Mouse (Mus musculus): ENCODE results near the gene Dnase2a. TPM values are rescaled to one million over a fixed set of nuclear protein-coding genes. Genes with fewer than 3 reads are reported as not detected.

Gene Dnase2a
- polyA plus RNA-seq, 1 experiment from 2014 or later: 24.0 TPM

DNA sequence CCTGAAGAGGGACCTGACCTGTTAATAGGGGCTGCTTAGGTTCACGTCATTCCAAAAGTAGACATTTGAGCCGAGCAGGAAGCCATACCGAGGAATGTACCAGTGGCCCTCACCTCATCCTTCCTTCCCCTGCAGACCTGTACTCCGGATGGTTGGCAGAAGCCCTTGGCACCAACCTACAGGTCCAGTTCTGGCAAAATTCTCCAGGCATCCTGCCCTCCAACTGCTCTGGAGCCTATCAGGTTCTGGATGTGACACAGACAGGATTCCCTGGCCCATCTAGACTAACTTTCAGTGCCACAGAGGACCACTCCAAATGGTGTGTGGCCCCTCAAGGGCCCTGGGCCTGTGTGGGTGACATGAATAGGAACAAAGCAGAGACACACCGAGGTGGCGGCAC, 2.2 kb downstream of the Dnase2a start:
- Histone ChIP-seq H3K9ac (replicated peaks; ENCODE audit: low read depth) (no peak overlapping the region), H3K4me1 (ENCODE audit: insufficient read depth, low read depth, low read length) (no peaks in the 10 kb centered on the region; the same call in 1 of the 2 replicates), H3K9me3 (ENCODE audit: low read length) (no peaks in the 10 kb centered on the region), H3K27me3 (replicated peaks; ENCODE audit: insufficient read depth, low read length) (peaks cover 10% of the 10 kb centered on the region), H3K4me2 (replicated peaks; ENCODE audit: low read depth, low read length) (no peak overlapping the region), H3K4me3 (ENCODE audit: low read depth, low read length) (no peak overlapping the region), H3K36me3 (ENCODE audit: insufficient read depth, low read length) (no peaks in the 10 kb centered on the region), H3K27ac (ENCODE audit: low read length) (no peak overlapping the region)
- WGBS: 75% methylated on average over 6 of the region's 6 CpGs
- TF ChIP-seq EP300 (IDR thresholded peaks at IDR 0.05) (no peak), CTCF (IDR thresholded peaks at IDR 0.05) (no peak)
- no peak for DNase-seq (ENCODE audit: low spot score)
- ATAC-seq: no peak

GRCm38 (mm10) chr8:84911854-84912253, 3.5 kb downstream of the Dnase2a start:
- Histone ChIP-seq H3K27ac (ENCODE audit: low read length) (no peak overlapping the region), H3K4me3 (ENCODE audit: low read depth, low read length) (no peak overlapping the region), H3K27me3 (replicated peaks; ENCODE audit: insufficient read depth, low read length) (peaks cover 10% of the 10 kb centered on the region), H3K4me2 (replicated peaks; ENCODE audit: low read depth, low read length) (no peak overlapping the region), H3K4me1 (ENCODE audit: insufficient read depth, low read depth, low read length) (no peaks in the 10 kb centered on the region; the same call in 1 of the 2 replicates), H3K36me3 (ENCODE audit: insufficient read depth, low read length) (no peaks in the 10 kb centered on the region), H3K9ac (replicated peaks; ENCODE audit: low read depth) (no peak overlapping the region), H3K9me3 (ENCODE audit: low read length) (no peaks in the 10 kb centered on the region)
- 85% methylated on average over 9 of the region's 9 CpGs for WGBS
- ATAC-seq: no peak
- TF ChIP-seq CTCF (IDR thresholded peaks at IDR 0.05) (no peak), EP300 (IDR thresholded peaks at IDR 0.05) (no peak)
- no peak for DNase-seq (ENCODE audit: low spot score)

DNA sequence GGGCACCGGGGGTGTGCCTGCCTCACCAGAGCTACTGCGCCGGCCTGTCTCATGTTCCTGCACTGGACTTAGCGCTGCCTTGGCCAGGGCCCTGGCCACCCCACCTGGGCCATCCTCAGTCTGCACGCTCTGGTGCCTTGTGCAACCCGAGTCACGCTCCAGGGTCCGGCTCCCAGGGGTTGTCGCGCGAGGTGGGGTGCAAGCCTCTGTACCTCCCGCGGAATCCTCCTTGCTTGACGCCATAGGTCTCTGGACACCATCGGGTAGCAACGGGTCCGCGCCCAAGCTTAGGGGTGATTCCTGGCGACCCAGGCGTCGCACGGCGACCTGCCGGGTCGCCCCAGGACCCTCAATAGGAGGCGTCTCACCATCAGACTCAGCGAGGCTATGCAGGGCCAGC, 4.0 kb downstream of the Dnase2a start:
- Histone ChIP-seq H3K9ac (replicated peaks; ENCODE audit: low read depth) (no peak overlapping the region), H3K9me3 (ENCODE audit: low read length) (no peaks in the 10 kb centered on the region), H3K27me3 (replicated peaks; ENCODE audit: insufficient read depth, low read length) (peaks cover 10% of the 10 kb centered on the region), H3K36me3 (ENCODE audit: insufficient read depth, low read length) (no peaks in the 10 kb centered on the region), H3K4me3 (ENCODE audit: low read depth, low read length) (0 out of 2 replicates have a peak overlapping the region, but pooled peaks have one; percentile 40), H3K27ac (ENCODE audit: low read length) (no peak overlapping the region), H3K4me2 (replicated peaks; ENCODE audit: low read depth, low read length) (peak overlapping the region; percentile 53; the same call in 1 of the 2 replicates), H3K4me1 (ENCODE audit: insufficient read depth, low read depth, low read length) (no peaks in the 10 kb centered on the region; the same call in 1 of the 2 replicates)
- ATAC-seq (no peak), DNase-seq (ENCODE audit: low spot score) (no peak)
- no peak for TF ChIP-seq CTCF (IDR thresholded peaks at IDR 0.05)
- TF ChIP-seq EP300 (IDR thresholded peaks at IDR 0.05): no peak
- 25% methylated on average over 27 of the region's 27 CpGs for WGBS

- under 1% methylated on average over 55 of the region's 55 CpGs for WGBS
- no peak overlapping the region for H3K9ac ChIP-seq (replicated peaks; ENCODE audit: low read depth)
- peaks cover 14% of the 10 kb centered on the region for H3K27me3 ChIP-seq (replicated peaks; ENCODE audit: insufficient read depth, low read length)
- H3K9me3 ChIP-seq (ENCODE audit: low read length): no peaks in the 10 kb centered on the region
- peak; percentile 91 for DNase-seq (ENCODE audit: low spot score)
- no peaks in the 10 kb centered on the region; the same call in 1 of the 2 replicates for H3K4me1 ChIP-seq (ENCODE audit: insufficient read depth, low read depth, low read length)
- peak; percentile 59 for ATAC-seq
- H3K36me3 ChIP-seq (ENCODE audit: insufficient read depth, low read length): no peaks in the 10 kb centered on the region
- peak overlapping the region; percentile 40 for H3K4me3 ChIP-seq (ENCODE audit: low read depth, low read length)
- TF ChIP-seq EP300 (IDR thresholded peaks at IDR 0.05) (no peak), CTCF (IDR thresholded peaks at IDR 0.05) (0 out of 2 replicates have a peak, but pooled peaks have one; percentile 2)
- peak overlapping the region; percentile 53 for H3K4me2 ChIP-seq (replicated peaks; ENCODE audit: low read depth, low read length)
- H3K27ac ChIP-seq (ENCODE audit: low read length): 0 out of 2 replicates have a peak overlapping the region, but pooled peaks have one; percentile 32
Observed at GRCm38 (mm10) chr8:84912895-84913501, 4.6 kb downstream of the Dnase2a start.

DNA sequence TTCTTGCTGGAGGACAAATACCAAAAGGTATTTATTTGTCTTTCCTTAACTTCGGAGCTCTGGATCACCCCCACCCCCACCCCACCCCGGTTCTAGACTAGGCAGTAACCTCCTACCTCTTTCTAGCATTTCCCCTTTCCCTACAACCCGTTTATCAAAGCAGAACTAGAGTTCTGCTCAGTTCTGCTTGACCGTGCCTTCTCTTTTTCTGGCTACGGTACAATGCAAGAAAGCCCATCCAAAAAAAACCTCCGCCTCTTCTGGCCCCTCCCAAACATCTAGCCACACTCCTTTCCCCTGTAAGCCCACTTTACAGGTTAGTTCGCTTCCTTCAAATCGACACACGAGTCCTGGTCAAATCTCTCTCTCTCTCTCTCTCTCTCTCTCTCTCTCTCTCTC, 5.1 kb downstream of the Dnase2a start:
- no peak for DNase-seq (ENCODE audit: low spot score)
- TF ChIP-seq CTCF (IDR thresholded peaks at IDR 0.05) (no peak), EP300 (IDR thresholded peaks at IDR 0.05) (no peak)
- no peak for ATAC-seq
- Histone ChIP-seq H3K27me3 (replicated peaks; ENCODE audit: insufficient read depth, low read length) (peaks cover 14% of the 10 kb centered on the region), H3K36me3 (ENCODE audit: insufficient read depth, low read length) (no peaks in the 10 kb centered on the region), H3K27ac (ENCODE audit: low read length) (0 out of 2 replicates have a peak overlapping the region, but pooled peaks have one; percentile 32), H3K9ac (replicated peaks; ENCODE audit: low read depth) (no peak overlapping the region), H3K4me2 (replicated peaks; ENCODE audit: low read depth, low read length) (peak overlapping the region; percentile 53), H3K4me1 (ENCODE audit: insufficient read depth, low read depth, low read length) (no peaks in the 10 kb centered on the region; the same call in 1 of the 2 replicates), H3K4me3 (ENCODE audit: low read depth, low read length) (peak overlapping the region; percentile 40), H3K9me3 (ENCODE audit: low read length) (no peaks in the 10 kb centered on the region)
- 10% methylated on average over 9 of the region's 9 CpGs for WGBS

- no peak for ATAC-seq
- H3K36me3 ChIP-seq (ENCODE audit: insufficient read depth, low read length): no peaks in the 10 kb centered on the region
- no peak overlapping the region for H3K27ac ChIP-seq (ENCODE audit: low read length)
- H3K4me2 ChIP-seq (replicated peaks; ENCODE audit: low read depth, low read length): peak overlapping the region; percentile 53; the same call in 1 of the 2 replicates
- 29% methylated on average over 4 of the region's 4 CpGs for WGBS
- H3K4me3 ChIP-seq (ENCODE audit: low read depth, low read length): no peak overlapping the region
- no peaks in the 10 kb centered on the region for H3K9me3 ChIP-seq (ENCODE audit: low read length)
- no peaks in the 10 kb centered on the region; the same call in 1 of the 2 replicates for H3K4me1 ChIP-seq (ENCODE audit: insufficient read depth, low read depth, low read length)
- TF ChIP-seq EP300 (IDR thresholded peaks at IDR 0.05): no peak
- TF ChIP-seq CTCF (IDR thresholded peaks at IDR 0.05): peak; percentile 57
- H3K9ac ChIP-seq (replicated peaks; ENCODE audit: low read depth): no peak overlapping the region
- DNase-seq (ENCODE audit: low spot score): peak; percentile 54
- H3K27me3 ChIP-seq (replicated peaks; ENCODE audit: insufficient read depth, low read length): peaks cover 14% of the 10 kb centered on the region
Observed at GRCm38 (mm10) chr8:84913960-84914359, 5.6 kb downstream of the Dnase2a start.

Data from lung, postnatal 0 days (tissue).